Mouse (Mus musculus) megakaryocyte-erythroid progenitor cell, adult 5 weeks (primary cell): ENCODE results near the gene Sorbs2. TPM values are rescaled to one million over a fixed set of nuclear protein-coding genes. Genes with fewer than 3 reads are reported as not detected.

Experiments
- polyA plus RNA-seq: library from polyadenylated mRNA; stranded (reverse); fragments of >175 nt; gene quantifications from 2 replicates; pipeline ENCODE4 v1.2.3, GENCODE M21; 2012

Sorbs2 gene
- 0.02 and 0.14 TPM in 2 replicates for polyA plus RNA-seq

DNA sequence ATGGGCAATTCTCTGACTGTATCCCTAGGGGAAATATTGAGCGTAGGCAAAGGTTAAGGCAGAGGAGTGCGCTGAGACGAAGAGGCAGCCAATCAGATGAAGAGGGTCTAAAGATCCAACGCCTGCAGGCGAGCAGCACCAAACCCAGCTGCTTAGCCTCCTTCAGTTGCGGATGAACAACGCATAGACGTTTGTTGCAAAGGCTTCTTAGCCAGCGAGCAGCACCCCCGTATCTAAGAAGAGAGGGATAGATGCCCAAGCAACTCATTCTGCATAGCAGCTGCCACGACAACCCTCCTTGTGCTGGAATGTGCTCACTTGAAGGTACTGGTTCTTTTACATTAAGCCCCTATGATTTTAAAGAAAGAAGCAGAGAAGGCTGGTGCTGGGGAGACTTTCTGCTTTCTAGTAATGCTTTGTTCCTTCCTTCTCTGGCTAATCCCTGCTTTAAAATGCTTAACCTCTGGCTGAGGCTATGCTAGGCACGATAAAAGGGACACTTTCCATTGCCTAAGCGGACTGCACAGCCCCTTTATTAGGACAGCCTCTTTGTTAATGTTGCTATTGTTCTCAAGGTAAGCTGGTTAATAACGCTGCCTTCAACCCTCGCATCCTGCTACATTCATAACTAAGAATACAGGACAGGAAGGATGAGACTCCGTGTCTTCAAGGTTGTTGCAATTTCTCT, at the start of gene Sorbs2:
Gene Sorbs2 (plus strand): TSS at position 155 of the 688 bp plus-strand sequence.

Other genes starting within 250 kb of the Sorbs2 start
- gene F11, start 245.8 kb upstream of the Sorbs2 start, polyA plus RNA-seq = not detected in 2 replicates
- not detected in 2 replicates for gene Klkb1, start 212.9 kb upstream of the Sorbs2 start, polyA plus RNA-seq
- not detected in 2 replicates for gene Gm45753, start 199.3 kb upstream of the Sorbs2 start, polyA plus RNA-seq
- gene Cyp4v3, start 174.6 kb upstream of the Sorbs2 start, polyA plus RNA-seq = 1.8 and 1.9 TPM in 2 replicates
- gene Fam149a, start 125.5 kb upstream of the Sorbs2 start, polyA plus RNA-seq = 0.02 and 0.21 TPM in 2 replicates
- gene Tlr3, start 96.7 kb upstream of the Sorbs2 start, polyA plus RNA-seq = 0.13 and 0.29 TPM in 2 replicates